Mouse (Mus musculus) splenic B cell, adult 2 months (primary cell): ENCODE results near the gene Epb41l1.

ENCODE experiments used
- DNase-seq: peaks from one replicate; pipeline ENCODE4 v3.0.0-alpha.2; 2011; ENCODE audit warnings: low read depth, low spot score
- H3K27me3 ChIP-seq: 2 replicates; pipeline ENCODE4 v1.6.1; 2012; ENCODE audit warnings: mild to moderate bottlenecking, low read length, moderate library complexity, mixed read lengths; ENCODE audit not compliant: control insufficient read depth, poor library complexity, insufficient read depth, severe bottlenecking
- H3K36me3 ChIP-seq: 2 replicates; pipeline ENCODE4 v1.6.1; 2012; ENCODE audit warnings: mild to moderate bottlenecking, low read length, moderate library complexity, mixed read lengths; ENCODE audit not compliant: control insufficient read depth, poor library complexity, insufficient read depth, severe bottlenecking

Gene Epb41l1

DNA sequence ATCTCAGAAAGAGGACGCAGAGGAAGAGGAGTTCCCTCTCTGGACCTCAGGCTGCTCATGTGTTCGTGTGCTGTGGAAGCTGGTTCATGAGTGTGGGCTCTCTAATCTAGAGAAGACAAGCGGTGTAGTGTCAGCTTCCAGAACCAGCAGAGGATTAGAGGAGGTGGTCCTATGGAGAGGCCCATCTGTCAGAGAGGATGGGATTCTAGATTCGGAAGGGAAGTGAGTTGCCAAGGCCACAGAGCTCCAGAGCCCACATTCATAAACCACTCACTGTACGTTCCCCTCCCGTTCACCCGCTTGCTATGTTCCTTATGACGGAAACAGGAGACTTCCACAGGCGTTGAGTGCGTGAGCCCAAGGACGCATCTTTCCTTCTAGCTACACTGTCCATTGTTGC, 16.9 kb downstream of the Epb41l1 start:
- DNase-seq, result no peak
- Histone ChIP-seq H3K27me3 (no peaks in the 10 kb centered on the region), H3K36me3 (no peaks in the 10 kb centered on the region)

- H3K36me3 ChIP-seq, result no peaks in the 10 kb centered on the region
- DNase-seq, result no peak
- H3K27me3 ChIP-seq, result no peaks in the 10 kb centered on the region
Measured at GRCm38 (mm10) chr2:156439666-156440462, 19.2 kb downstream of the Epb41l1 start.

DNA sequence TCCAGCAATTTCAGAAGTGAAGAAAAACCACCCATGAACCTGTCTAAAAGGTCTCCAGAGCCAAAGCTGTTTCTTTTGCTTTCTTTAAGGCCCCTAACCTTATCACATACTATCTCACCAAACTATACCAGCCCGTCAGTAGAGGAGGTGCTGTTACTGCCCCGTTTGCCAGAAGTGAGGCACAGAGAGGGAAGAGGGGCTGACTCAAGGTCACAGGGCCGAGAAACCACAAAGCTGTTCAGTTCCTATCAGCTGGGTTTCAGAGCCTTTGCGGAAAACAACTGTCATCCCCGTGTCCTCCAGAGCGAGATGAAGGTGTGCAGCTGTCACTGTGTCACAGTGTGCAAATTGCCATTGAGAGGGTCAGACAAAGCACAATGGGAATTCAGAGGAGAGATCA, 21.2 kb downstream of the Epb41l1 start:
- peak; percentile 69 for DNase-seq
- no peaks in the 10 kb centered on the region for H3K27me3 ChIP-seq
- H3K36me3 ChIP-seq, result no peaks in the 10 kb centered on the region

- DNase-seq, result no peak
- Histone ChIP-seq H3K36me3 (no peaks in the 10 kb centered on the region), H3K27me3 (no peaks in the 10 kb centered on the region)
Measured at GRCm38 (mm10) chr2:156443323-156443722, 22.6 kb downstream of the Epb41l1 start.

- Histone ChIP-seq H3K36me3 (no peaks in the 10 kb centered on the region), H3K27me3 (no peaks in the 10 kb centered on the region)
- no peak for DNase-seq
Measured at GRCm38 (mm10) chr2:156446489-156447035, 25.9 kb downstream of the Epb41l1 start.

DNA sequence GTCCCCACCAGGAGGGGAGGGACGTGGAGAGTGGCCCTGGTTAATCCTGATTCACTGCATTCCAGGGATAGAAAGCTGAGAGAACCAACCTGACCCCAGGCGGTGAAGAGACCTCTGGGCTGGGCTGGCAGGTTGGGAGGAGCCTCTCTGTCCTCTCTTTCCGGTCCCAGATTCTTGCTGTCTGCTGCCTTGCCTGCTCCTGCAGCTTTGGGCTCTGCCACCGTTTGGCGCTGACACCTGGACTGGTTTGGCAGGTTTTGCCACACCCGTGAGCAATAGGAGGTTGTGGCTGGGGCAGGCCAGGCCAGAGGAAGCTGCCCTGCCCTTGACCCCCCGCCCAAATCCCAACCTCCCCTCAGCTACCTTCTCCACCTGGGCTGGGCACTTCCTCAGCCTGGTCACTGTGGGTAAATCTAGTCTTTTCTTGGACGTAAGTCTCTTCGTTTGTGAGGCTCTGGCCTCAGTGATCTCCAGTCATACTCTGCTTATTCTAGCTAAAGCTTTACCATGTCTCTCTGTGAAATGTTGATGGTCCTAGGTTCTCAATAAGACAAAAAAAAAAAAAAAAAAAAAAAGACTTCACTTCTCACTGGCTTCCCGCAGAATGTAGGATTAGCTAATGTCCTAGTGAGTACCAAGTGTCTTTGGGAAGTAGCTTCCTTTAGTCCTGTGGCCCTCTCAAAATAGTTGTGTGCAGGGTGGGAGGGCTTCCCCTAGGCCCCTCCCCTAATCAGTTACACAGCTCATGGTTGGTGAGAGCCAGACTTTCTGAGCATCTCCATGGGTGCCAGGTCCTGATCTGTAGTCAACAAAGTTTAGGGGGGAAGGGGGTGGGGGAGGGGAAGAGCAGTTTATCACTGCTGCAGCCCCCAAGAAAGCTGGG, 26.9 kb downstream of the Epb41l1 start:
- no peak for DNase-seq
- H3K36me3 ChIP-seq, result no peaks in the 10 kb centered on the region
- H3K27me3 ChIP-seq, result no peaks in the 10 kb centered on the region

DNA sequence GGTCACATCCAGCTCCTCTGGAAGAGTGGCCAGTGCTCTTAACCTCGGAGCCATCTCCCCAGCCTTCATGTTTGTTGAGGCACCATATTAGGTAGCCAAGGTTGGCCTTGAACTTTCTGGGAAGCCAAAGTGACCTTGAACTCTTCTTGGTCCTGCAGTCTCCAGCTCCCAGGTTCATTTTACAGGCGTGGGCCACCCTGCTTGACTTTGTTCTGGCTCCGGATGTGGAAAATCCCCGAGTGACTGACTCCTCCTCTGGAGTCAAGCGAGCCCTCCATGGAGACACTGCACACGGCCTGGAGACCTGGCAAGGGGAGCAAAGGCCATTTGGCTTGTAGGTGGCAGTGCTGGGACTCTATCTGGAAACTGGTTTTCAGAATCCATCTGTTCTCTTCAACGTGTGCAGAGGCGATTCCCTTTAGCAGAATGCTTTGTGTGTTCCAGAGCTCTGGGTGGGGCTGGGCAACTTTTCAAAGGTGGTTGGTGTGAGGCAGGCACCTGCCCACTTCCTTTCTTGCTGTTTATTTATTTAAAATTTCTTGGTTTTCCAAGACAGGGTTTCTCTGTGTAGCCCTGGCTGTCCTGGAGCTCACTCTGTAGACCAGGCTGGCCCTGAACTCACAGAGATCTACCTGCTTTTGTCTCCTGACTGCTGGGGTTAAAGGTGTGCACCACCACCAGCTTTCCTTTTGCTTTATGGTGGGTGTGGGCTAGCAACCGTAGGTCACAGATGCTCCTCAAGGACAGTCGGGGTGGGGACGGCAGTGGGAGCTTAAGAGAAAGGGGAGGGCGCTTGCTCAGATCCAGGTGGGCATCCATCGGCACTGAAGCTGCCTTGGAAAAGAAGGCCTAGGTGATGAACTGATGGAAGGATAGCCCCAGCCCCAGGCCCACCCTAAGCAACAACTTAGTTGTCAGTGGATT, 30.8 kb downstream of the Epb41l1 start:
- no peaks in the 10 kb centered on the region for H3K27me3 ChIP-seq
- DNase-seq, result no peak
- no peaks in the 10 kb centered on the region for H3K36me3 ChIP-seq

DNA sequence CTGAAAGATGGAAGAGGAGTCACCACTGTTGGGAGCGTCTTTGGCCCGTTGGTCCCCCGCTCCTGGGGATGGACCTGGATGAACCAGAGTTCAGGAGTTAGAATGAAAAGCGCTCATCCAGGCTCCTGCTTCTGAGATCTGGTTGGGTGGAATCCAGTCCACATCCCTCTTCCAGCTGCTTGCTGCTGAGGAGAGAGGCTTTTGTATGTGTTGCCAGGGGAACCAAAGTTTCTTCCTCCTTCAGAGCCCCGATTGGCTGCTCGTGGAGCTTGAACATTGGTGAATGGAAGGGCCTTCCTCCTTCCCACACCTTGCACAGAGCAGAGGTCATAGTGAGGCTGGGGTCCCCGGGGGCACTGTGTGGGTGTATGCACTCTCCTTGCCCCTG, 31.4 kb downstream of the Epb41l1 start:
- Histone ChIP-seq H3K36me3 (no peaks in the 10 kb centered on the region), H3K27me3 (no peaks in the 10 kb centered on the region)
- DNase-seq, result no peak

DNA sequence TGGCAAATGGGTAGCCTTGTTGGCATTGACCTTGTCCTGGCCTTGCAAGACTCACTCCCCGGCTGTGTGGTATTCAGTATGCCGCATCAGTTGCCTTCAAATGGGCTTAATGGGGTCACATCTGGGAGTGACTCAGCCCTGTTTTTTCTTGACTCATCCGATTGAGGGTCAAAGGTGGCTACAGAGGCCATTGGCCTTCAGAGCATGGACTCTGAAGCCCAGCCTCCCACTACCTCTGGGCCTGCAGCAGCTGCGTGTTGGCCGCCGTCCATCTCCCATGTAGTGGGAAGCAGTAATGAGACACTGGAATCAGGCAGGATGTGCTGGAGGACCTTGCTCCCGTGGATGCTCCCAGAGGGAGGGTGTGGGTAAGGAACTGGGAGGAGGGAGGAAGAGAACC, 33.1 kb downstream of the Epb41l1 start:
- Histone ChIP-seq H3K36me3 (no peaks in the 10 kb centered on the region), H3K27me3 (no peaks in the 10 kb centered on the region)
- no peak for DNase-seq

DNA sequence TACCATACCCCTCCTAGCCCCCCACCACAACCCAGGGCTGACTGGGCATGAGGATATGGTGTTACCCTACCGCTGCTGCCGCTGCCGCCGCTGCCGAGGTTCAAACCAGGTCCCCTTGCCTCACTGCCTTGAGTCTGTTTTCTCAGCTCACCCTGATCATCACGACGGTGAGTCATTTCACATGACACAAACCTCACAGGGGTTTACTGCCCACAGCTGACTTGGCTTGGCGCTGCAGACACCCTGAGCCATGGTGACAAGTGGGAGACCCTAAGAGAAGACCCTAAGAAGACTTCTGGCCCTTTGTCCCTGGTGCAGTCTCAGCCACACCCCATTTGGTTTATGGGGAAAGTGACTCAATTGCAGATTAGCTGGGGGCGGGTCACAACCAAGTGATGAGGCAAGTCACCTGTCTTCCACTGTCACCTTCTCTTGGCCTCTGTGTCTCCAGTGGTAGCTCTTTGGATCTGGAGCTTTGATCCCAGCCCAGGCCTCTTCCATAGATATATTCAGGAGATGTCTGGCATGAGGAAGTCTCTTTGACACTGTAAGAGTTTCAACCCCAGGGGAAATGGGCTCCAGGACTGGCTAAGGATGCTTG, 34.9 kb downstream of the Epb41l1 start:
- Histone ChIP-seq H3K36me3 (no peaks in the 10 kb centered on the region), H3K27me3 (no peaks in the 10 kb centered on the region)
- DNase-seq, result no peak

GRCm38 (mm10) chr2:156456386-156457342, 36.0 kb downstream of the Epb41l1 start:
- Histone ChIP-seq H3K36me3 (no peaks in the 10 kb centered on the region), H3K27me3 (no peaks in the 10 kb centered on the region)
- DNase-seq, result no peak

- no peaks in the 10 kb centered on the region for H3K27me3 ChIP-seq
- DNase-seq, result no peak
- no peaks in the 10 kb centered on the region for H3K36me3 ChIP-seq
Measured at GRCm38 (mm10) chr2:156457343-156457717, 36.6 kb downstream of the Epb41l1 start.

- Histone ChIP-seq H3K36me3 (no peaks in the 10 kb centered on the region), H3K27me3 (no peaks in the 10 kb centered on the region)
- no peak for DNase-seq
Measured at GRCm38 (mm10) chr2:156460470-156460869, 39.8 kb downstream of the Epb41l1 start.
